Mouse (Mus musculus) lung, adult 2 months (tissue): Measurements from ENCODE around the gene Gm7137.

Source experiments
- CTCF ChIP-seq: fragments of 200-500 bp; IDR thresholded peaks from 2 replicates; pipeline ENCODE4 v1.5.1; 2011; ENCODE audit warnings: mild to moderate bottlenecking, low read length, control low read depth; ENCODE audit not compliant: insufficient read depth
- POLR2A ChIP-seq: fragments of 200-500 bp; IDR thresholded peaks from 2 replicates; pipeline ENCODE4 v1.6.1; 2011; ENCODE audit warnings: low read depth, mild to moderate bottlenecking, control low read depth, low read length, borderline replicate concordance; ENCODE audit errors: extremely low read depth

DNA sequence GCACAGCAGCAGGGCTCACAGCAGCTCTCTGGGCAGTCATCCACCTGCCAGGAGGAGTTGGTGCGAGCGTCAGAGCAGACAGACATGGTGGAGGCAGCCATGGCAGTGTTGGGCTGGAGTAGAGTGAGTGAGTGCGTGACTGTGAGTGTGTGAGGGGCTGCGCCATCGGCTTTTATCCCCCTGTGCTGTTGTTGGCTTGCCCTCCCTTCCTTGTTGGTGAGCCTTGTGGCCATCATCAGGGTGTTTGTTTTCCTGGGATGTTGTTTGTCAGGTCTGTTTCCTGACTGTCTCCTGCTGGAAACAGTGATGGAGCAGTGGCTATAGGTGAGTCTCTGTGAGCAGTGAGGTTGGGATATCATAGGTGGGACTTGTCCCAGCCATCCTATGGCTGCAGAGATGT, 23.7 kb upstream of the Gm7137 start, which contains the start of gene Gm9507:
- TF ChIP-seq POLR2A: no peak
- no peak for TF ChIP-seq CTCF
